Mouse (Mus musculus): ENCODE measurements around the gene Wdfy2. TPM values are rescaled to one million over a fixed set of nuclear protein-coding genes. Genes with fewer than 3 reads are reported as not detected.

Wdfy2 gene
- total and polyA plus RNA-seq, 3 experiments, result 5.0 to 6.7 (median 6.5) TPM

- H3K27me3 ChIP-seq (ENCODE audit: control insufficient read depth, insufficient read depth, low read length), result no peaks in the 10 kb centered on the region
- WGBS, result 73% methylated on average over 5 of the region's 5 CpGs
- H3K27ac ChIP-seq, result no peak overlapping the region
- H3K9ac ChIP-seq (ENCODE audit: low read depth, low read length), result no peak overlapping the region
- H3K4me1 ChIP-seq (ENCODE audit: control insufficient read depth, insufficient read depth, low read length), result peaks cover 9% of the 10 kb centered on the region
- no peak for DNase-seq
- no peak overlapping the region for H3K4me3 ChIP-seq
- intact Hi-C loops (cut with DNase I), result loop anchor here (1.0 to 5.0 kb wide), 3 partner anchors 58 to 175 kb away; partner anchors contain the start of genes Ints6 and Wdfy2
- TF ChIP-seq CTCF (IDR thresholded peaks at IDR 0.05), result peak; percentile 67
- TF ChIP-seq EP300 (IDR thresholded peaks at IDR 0.05; ENCODE audit: insufficient read depth, low read depth, low read length), result no peak
- TF ChIP-seq POLR2A (IDR thresholded peaks at IDR 0.05; ENCODE audit: insufficient read depth, low read depth, low read length), result no peak
- no peaks in the 10 kb centered on the region for H3K79me2 ChIP-seq (replicated peaks; ENCODE audit: control insufficient read depth, insufficient read depth, low read length)
- H3K36me3 ChIP-seq (ENCODE audit: control insufficient read depth, insufficient read depth, low read length), result no peaks in the 10 kb centered on the region; the same call in 1 of the 2 replicates
Observed at GRCm38 (mm10) chr14:62937675-62938074, 100.2 kb downstream of the Wdfy2 start.

- Histone ChIP-seq H3K79me2 (replicated peaks; ENCODE audit: control insufficient read depth, insufficient read depth, low read length) (no peaks in the 10 kb centered on the region), H3K36me3 (ENCODE audit: control insufficient read depth, insufficient read depth, low read length) (no peaks in the 10 kb centered on the region), H3K27me3 (ENCODE audit: control insufficient read depth, insufficient read depth, low read length) (no peaks in the 10 kb centered on the region), H3K4me1 (ENCODE audit: control insufficient read depth, insufficient read depth, low read length) (peaks cover 9% of the 10 kb centered on the region), H3K27ac (no peak overlapping the region), H3K9ac (ENCODE audit: low read depth, low read length) (no peak overlapping the region), H3K4me3 (no peak overlapping the region)
- WGBS, result 97% methylated on average over 3 of the region's 3 CpGs
- TF ChIP-seq EP300 (IDR thresholded peaks at IDR 0.05; ENCODE audit: insufficient read depth, low read depth, low read length) (0 out of 2 replicates have a peak, but pooled peaks have one; percentile 7), CTCF (IDR thresholded peaks at IDR 0.05) (peak; percentile 66), POLR2A (IDR thresholded peaks at IDR 0.05; ENCODE audit: insufficient read depth, low read depth, low read length) (no peak)
- intact Hi-C loops (cut with DNase I), result loop anchor here (5.0 kb wide), 1 partner anchor 177 kb away; the partner anchor contains the start of gene Ints6
- DNase-seq, result no peak
Observed at GRCm38 (mm10) chr14:62939435-62939834, 102.0 kb downstream of the Wdfy2 start.

- H3K36me3 ChIP-seq (ENCODE audit: control insufficient read depth, insufficient read depth, low read length), result no peaks in the 10 kb centered on the region
- H3K27ac ChIP-seq, result no peak overlapping the region; the same call in 1 of the 2 replicates
Observed at GRCm38 (mm10) chr14:62940383-62941074, 103.1 kb downstream of the Wdfy2 start.

GRCm38 (mm10) chr14:62946794-62947193, 109.3 kb downstream of the Wdfy2 start:
- Histone ChIP-seq H3K4me1 (ENCODE audit: control insufficient read depth, insufficient read depth, low read length) (no peaks in the 10 kb centered on the region), H3K9ac (ENCODE audit: low read depth, low read length) (no peak overlapping the region), H3K79me2 (replicated peaks; ENCODE audit: control insufficient read depth, insufficient read depth, low read length) (no peaks in the 10 kb centered on the region), H3K27me3 (ENCODE audit: control insufficient read depth, insufficient read depth, low read length) (no peaks in the 10 kb centered on the region), H3K4me3 (no peak overlapping the region), H3K27ac (no peak overlapping the region), H3K36me3 (ENCODE audit: control insufficient read depth, insufficient read depth, low read length) (no peaks in the 10 kb centered on the region; the same call in 1 of the 2 replicates)
- no peak for DNase-seq
- WGBS, result 92% methylated on average over 3 of the region's 3 CpGs
- intact Hi-C loops (cut with DNase I), result no loop called here
- no peak for TF ChIP-seq EP300 (IDR thresholded peaks at IDR 0.05; ENCODE audit: insufficient read depth, low read depth, low read length)
- TF ChIP-seq POLR2A (IDR thresholded peaks at IDR 0.05; ENCODE audit: insufficient read depth, low read depth, low read length), result no peak
- TF ChIP-seq CTCF (IDR thresholded peaks at IDR 0.05), result no peak

More at GRCm38 (mm10) chr14:62940383-62941074, 103.1 kb downstream of the Wdfy2 start:
- no peaks in the 10 kb centered on the region for H3K79me2 ChIP-seq (replicated peaks; ENCODE audit: control insufficient read depth, insufficient read depth, low read length)
- H3K4me1 ChIP-seq (ENCODE audit: control insufficient read depth, insufficient read depth, low read length), result peaks cover 9% of the 10 kb centered on the region
- peak; percentile 55 to 78 for DNase-seq
- no peaks in the 10 kb centered on the region for H3K27me3 ChIP-seq (ENCODE audit: control insufficient read depth, insufficient read depth, low read length)
- 39% methylated on average over 14 of the region's 14 CpGs for WGBS
- no peak overlapping the region for H3K4me3 ChIP-seq
- H3K9ac ChIP-seq (ENCODE audit: low read depth, low read length), result no peak overlapping the region
- intact Hi-C loops (cut with DNase I), result no loop called here
- TF ChIP-seq EP300 (IDR thresholded peaks at IDR 0.05; ENCODE audit: insufficient read depth, low read depth, low read length) (no peak), POLR2A (IDR thresholded peaks at IDR 0.05; ENCODE audit: insufficient read depth, low read depth, low read length) (no peak), CTCF (IDR thresholded peaks at IDR 0.05) (no peak)

- H3K36me3 ChIP-seq (ENCODE audit: control insufficient read depth, insufficient read depth, low read length), result no peaks in the 10 kb centered on the region
- intact Hi-C loops (cut with DNase I), result no loop called here
Observed at GRCm38 (mm10) chr14:62956091-62956490, 118.6 kb downstream of the Wdfy2 start.

GRCm38 (mm10) chr14:62963632-62964031, 126.2 kb downstream of the Wdfy2 start:
- H3K27me3 ChIP-seq (ENCODE audit: control insufficient read depth, insufficient read depth, low read length), result no peaks in the 10 kb centered on the region
- intact Hi-C loops (cut with DNase I), result no loop called here
- H3K4me1 ChIP-seq (ENCODE audit: control insufficient read depth, insufficient read depth, low read length), result no peaks in the 10 kb centered on the region
- TF ChIP-seq CTCF (IDR thresholded peaks at IDR 0.05) (no peak), POLR2A (IDR thresholded peaks at IDR 0.05; ENCODE audit: insufficient read depth, low read depth, low read length) (no peak), EP300 (IDR thresholded peaks at IDR 0.05; ENCODE audit: insufficient read depth, low read depth, low read length) (no peak)
- no peaks in the 10 kb centered on the region for H3K36me3 ChIP-seq (ENCODE audit: control insufficient read depth, insufficient read depth, low read length)
- no peak overlapping the region for H3K27ac ChIP-seq
- no peak overlapping the region for H3K4me3 ChIP-seq
- DNase-seq, result no peak
- no peak overlapping the region for H3K9ac ChIP-seq (ENCODE audit: low read depth, low read length)
- no peaks in the 10 kb centered on the region for H3K79me2 ChIP-seq (replicated peaks; ENCODE audit: control insufficient read depth, insufficient read depth, low read length)
- WGBS, result 78% methylated on average over 4 of the region's 4 CpGs

More at GRCm38 (mm10) chr14:62956091-62956490, 118.6 kb downstream of the Wdfy2 start:
- no peak overlapping the region for H3K27ac ChIP-seq
- WGBS, result 64% methylated on average over 9 of the region's 9 CpGs
- DNase-seq, result no peak
- H3K79me2 ChIP-seq (replicated peaks; ENCODE audit: control insufficient read depth, insufficient read depth, low read length), result no peaks in the 10 kb centered on the region
- H3K9ac ChIP-seq (ENCODE audit: low read depth, low read length), result no peak overlapping the region
- no peak for TF ChIP-seq EP300 (IDR thresholded peaks at IDR 0.05; ENCODE audit: insufficient read depth, low read depth, low read length)
- TF ChIP-seq CTCF (IDR thresholded peaks at IDR 0.05), result no peak
- no peak for TF ChIP-seq POLR2A (IDR thresholded peaks at IDR 0.05; ENCODE audit: insufficient read depth, low read depth, low read length)
- H3K4me3 ChIP-seq, result no peak overlapping the region
- no peaks in the 10 kb centered on the region for H3K27me3 ChIP-seq (ENCODE audit: control insufficient read depth, insufficient read depth, low read length)
- no peaks in the 10 kb centered on the region for H3K4me1 ChIP-seq (ENCODE audit: control insufficient read depth, insufficient read depth, low read length)
